Mouse (Mus musculus): Measurements from ENCODE around the gene Tbc1d12.
"Not testable (repeated sequence)": the region's sequence is repeated elsewhere in the genome, so short reads cannot be mapped to it uniquely, and the experiment has no call there.

Gene Tbc1d12
- long read RNA-seq, experiment 1, full-length matches to known transcripts = 1 of 4 reads
- long read RNA-seq, experiment 1, partial matches to known transcripts = 2 of 4 reads
- long read RNA-seq, experiment 1, other reads (novel, unspliced or antisense) = 1 of 4 reads
- long read RNA-seq, experiment 2, partial matches to known transcripts = 2 of 2 reads
- long read RNA-seq, experiment 2, other reads (novel, unspliced or antisense) = 0 of 2 reads

GRCm38 (mm10) chr19:38836438-38837170 lies at the start of gene Tbc1d12:
Tbc1d12 (plus strand) TSS chr19:38836579.
- intact Hi-C loops (cut with DNase I) = no loop called here

- intact Hi-C loops (cut with DNase I) = no loop called here
Measured at GRCm38 (mm10) chr19:38787756-38788155, 48.6 kb upstream of the Tbc1d12 start.

GRCm38 (mm10) chr19:38793563-38794045 lies 42.8 kb upstream of the Tbc1d12 start:
- intact Hi-C loops (cut with DNase I) = no loop called here

GRCm38 (mm10) chr19:38796546-38796945 lies 39.8 kb upstream of the Tbc1d12 start:
- intact Hi-C loops (cut with DNase I) = no loop called here

GRCm38 (mm10) chr19:38798291-38798690 lies 38.1 kb upstream of the Tbc1d12 start:
- intact Hi-C loops (cut with DNase I) = no loop called here

- intact Hi-C loops (cut with DNase I) = no loop called here
Measured at GRCm38 (mm10) chr19:38798801-38799200, 37.6 kb upstream of the Tbc1d12 start.

GRCm38 (mm10) chr19:38818191-38818590 lies 18.2 kb upstream of the Tbc1d12 start:
- intact Hi-C loops (cut with DNase I) = no loop called here

GRCm38 (mm10) chr19:38818766-38819426 lies 17.5 kb upstream of the Tbc1d12 start, which contains the start of gene Noc3l:
Noc3l (minus strand) TSS chr19:38819237.
- intact Hi-C loops (cut with DNase I) = no loop called here

GRCm38 (mm10) chr19:38819427-38819802 lies 17.0 kb upstream of the Tbc1d12 start:
- intact Hi-C loops (cut with DNase I) = no loop called here

GRCm38 (mm10) chr19:38820186-38820804 lies 16.1 kb upstream of the Tbc1d12 start:
- intact Hi-C loops (cut with DNase I) = no loop called here

- intact Hi-C loops (cut with DNase I) = no loop called here
Measured at GRCm38 (mm10) chr19:38833224-38833623, 3.2 kb upstream of the Tbc1d12 start.

GRCm38 (mm10) chr19:38836084-38836437 lies 318 bp upstream of the Tbc1d12 start:
- intact Hi-C loops (cut with DNase I) = no loop called here

GRCm38 (mm10) chr19:38837171-38837641 lies 827 bp downstream of the Tbc1d12 start:
- intact Hi-C loops (cut with DNase I) = no loop called here

GRCm38 (mm10) chr19:38844817-38845216 lies 8.4 kb downstream of the Tbc1d12 start:
- intact Hi-C loops (cut with DNase I) = no loop called here

GRCm38 (mm10) chr19:38846373-38846772 lies 10.0 kb downstream of the Tbc1d12 start:
- intact Hi-C loops (cut with DNase I) = no loop called here

GRCm38 (mm10) chr19:38858224-38858623 lies 21.8 kb downstream of the Tbc1d12 start:
- intact Hi-C loops (cut with DNase I) = no loop called here

GRCm38 (mm10) chr19:38862523-38862922 lies 26.1 kb downstream of the Tbc1d12 start:
- intact Hi-C loops (cut with DNase I) = no loop called here

- intact Hi-C loops (cut with DNase I) = not testable (repeated sequence)
Measured at GRCm38 (mm10) chr19:38874825-38875224, 38.4 kb downstream of the Tbc1d12 start.

- intact Hi-C loops (cut with DNase I) = no loop called here
Measured at GRCm38 (mm10) chr19:38880300-38880699, 43.9 kb downstream of the Tbc1d12 start.

- intact Hi-C loops (cut with DNase I) = no loop called here
Measured at GRCm38 (mm10) chr19:38901146-38902135, 65.1 kb downstream of the Tbc1d12 start.
